Comparison of ENCODE assay signal across 8 mouse cellular contexts in genomic region chr5:76904713-76905404, GRCm38 (mm10). TPM values are rescaled to one million over a fixed set of nuclear protein-coding genes. Genes with fewer than 3 reads are reported as not detected.
A peak's percentile ranks its signal among the peaks of the same experiment; 100 is the strongest.
DNase-seq lines count a peak whose midpoint lies in the region; ATAC-seq and TF ChIP-seq lines count a peak whose summit lies in the region.

No protein-coding gene starts in this region.

- ATAC-seq in lung, embryonic 16.5 days (ENCODE audit: low read depth) = peak; percentile 46; the same call in 1 of the 2 replicates
- no peak for ATAC-seq in heart, postnatal 0 days (ENCODE audit: insufficient read depth, low read depth)
- no peak for ATAC-seq in midbrain, embryonic 12.5 days (ENCODE audit: low FRiP score, low read depth)

- H3K4me3 ChIP-seq in lung, embryonic 16.5 days (ENCODE audit: low read length) = peak overlapping the region; percentile 83
- peak overlapping the region; percentile 79 for H3K4me3 ChIP-seq in heart, postnatal 0 days (ENCODE audit: low read depth, low read length)
- H3K4me3 ChIP-seq in midbrain, embryonic 12.5 days = peak overlapping the region; percentile 67

- peaks cover 2% of the 10 kb centered on the region; the same call in 1 of the 2 replicates for H3K4me1 ChIP-seq in lung, embryonic 16.5 days (replicated peaks; ENCODE audit: control insufficient read depth, insufficient read depth, low read length)
- H3K4me1 ChIP-seq in heart, postnatal 0 days (ENCODE audit: control insufficient read depth, insufficient read depth) = no peaks in the 10 kb centered on the region; the same call in 1 of the 2 replicates
- H3K4me1 ChIP-seq in midbrain, embryonic 12.5 days = peaks cover 5% of the 10 kb centered on the region; the same call in 1 of the 2 replicates

- intact Hi-C loops in gastrocnemius, postnatal 14 days (cut with DNase I; ENCODE audit: low total_unique reads) = no loop called here

- H3K9me3 ChIP-seq in lung, embryonic 16.5 days (ENCODE audit: control insufficient read depth, low read length) = no peaks in the 10 kb centered on the region
- no peaks in the 10 kb centered on the region for H3K9me3 ChIP-seq in heart, postnatal 0 days (replicated peaks; ENCODE audit: control insufficient read depth, low read length)
- no peaks in the 10 kb centered on the region for H3K9me3 ChIP-seq in midbrain, embryonic 12.5 days

- no peak; the same call in 1 of the 2 replicates for TF ChIP-seq EP300 in heart, postnatal 0 days (IDR thresholded peaks at IDR 0.05; ENCODE audit: low read depth)

- no peaks in the 10 kb centered on the region for H3K27me3 ChIP-seq in lung, embryonic 16.5 days (ENCODE audit: control insufficient read depth, insufficient read depth, low read depth, low read length)
- no peaks in the 10 kb centered on the region for H3K27me3 ChIP-seq in heart, postnatal 0 days (ENCODE audit: control insufficient read depth, insufficient read depth, low read length)
- no peaks in the 10 kb centered on the region for H3K27me3 ChIP-seq in midbrain, embryonic 12.5 days

- H3K9ac ChIP-seq in lung, embryonic 16.5 days (ENCODE audit: low read length) = peak overlapping the region; percentile 93
- H3K9ac ChIP-seq in heart, postnatal 0 days (replicated peaks; ENCODE audit: low read depth, low read length) = peak overlapping the region; percentile 87
- H3K9ac ChIP-seq in midbrain, embryonic 12.5 days (replicated peaks) = peak overlapping the region; percentile 74

- H3K36me3 ChIP-seq in lung, embryonic 16.5 days (ENCODE audit: control insufficient read depth, insufficient read depth, low read length) = 0 out of 2 replicates have a peak, but pooled peaks cover 2% of the 10 kb centered on the region
- H3K36me3 ChIP-seq in heart, postnatal 0 days (replicated peaks; ENCODE audit: control insufficient read depth, insufficient read depth, low read length) = 0 out of 2 replicates have a peak, but pooled peaks cover 6% of the 10 kb centered on the region
- no peaks in the 10 kb centered on the region for H3K36me3 ChIP-seq in midbrain, embryonic 12.5 days

- no peak for TF ChIP-seq CTCF in heart, postnatal 0 days (IDR thresholded peaks at IDR 0.05; ENCODE audit: low read depth)

- H3K4me2 ChIP-seq in lung, embryonic 16.5 days (ENCODE audit: low read depth, low read length) = peak overlapping the region; percentile 81
- peak overlapping the region; percentile 93 for H3K4me2 ChIP-seq in heart, postnatal 0 days (ENCODE audit: low read depth, low read length)
- H3K4me2 ChIP-seq in midbrain, embryonic 12.5 days (replicated peaks) = peak overlapping the region; percentile 71

- H3K27ac ChIP-seq in lung, embryonic 16.5 days (ENCODE audit: low read length) = peak overlapping the region; percentile 93
- peak overlapping the region; percentile 96 for H3K27ac ChIP-seq in heart, postnatal 0 days (ENCODE audit: low read depth)
- H3K27ac ChIP-seq in midbrain, embryonic 12.5 days (replicated peaks) = peak overlapping the region; percentile 81

- WGBS in lung, embryonic 16.5 days = under 1% methylated on average over 19 of the region's 19 CpGs
- WGBS in heart, postnatal 0 days = 1% methylated on average over 19 of the region's 19 CpGs
- WGBS in midbrain, embryonic 12.5 days = 1% methylated on average over 19 of the region's 19 CpGs

- DNase-seq in lung, postnatal 36 days = no peak
- DNase-seq in c-Kit-positive CD71-positive TER-119-negative erythroid progenitor cells, embryonic 14.5 days (ENCODE audit: low read depth) = peak; percentile 32
- DNase-seq in heart, postnatal 0 days (ENCODE audit: low spot score) = no peak
- no peak for DNase-seq in ovary, adult 18-20 months (ENCODE audit: low spot score)
- DNase-seq in frontal cortex, postnatal 14 days (ENCODE audit: low spot score in 2 of 2) = no peak
- DNase-seq in gastrocnemius, postnatal 14 days = no peak

RNA-seq across cellular contexts. Expression of gene Aasdh, which starts 0.5 kb away (rescaled TPM):
- polyA plus RNA-seq in lung, embryonic 16.5 days (2015; fragmentation: Nextera tagmentation; extraction: Ambion mirVana) = 18.6 and 21.9 TPM in 2 replicates
- 12.1 and 16.4 TPM in 2 replicates for total RNA-seq in heart, postnatal 0 days (2014; rRNA removed; ENCODE audit: low replicate concordance)
- 8.7 and 9.6 TPM in 2 replicates for polyA plus RNA-seq in heart, postnatal 0 days (2015; fragmentation: Nextera tagmentation; extraction: Ambion mirVana)
- 19.9 TPM in 2 replicates for polyA plus RNA-seq in midbrain, embryonic 12.5 days (2016; fragmentation: Nextera tagmentation; extraction: Ambion mirVana)
- 1 to 10 TPM; 7.9 to 8.4 TPM for total RNA-seq in gastrocnemius, postnatal 14 days (2021)

RNA-seq across cellular contexts. Expression of gene Paics, which starts 46.2 kb away (rescaled TPM):
- 282 and 292 TPM in 2 replicates for polyA plus RNA-seq in lung, embryonic 16.5 days (2015; fragmentation: Nextera tagmentation; extraction: Ambion mirVana)
- 173 and 191 TPM in 2 replicates for total RNA-seq in heart, postnatal 0 days (2014; rRNA removed; ENCODE audit: low replicate concordance)
- polyA plus RNA-seq in heart, postnatal 0 days (2015; fragmentation: Nextera tagmentation; extraction: Ambion mirVana) = 168 and 171 TPM in 2 replicates
- 288 and 297 TPM in 2 replicates for polyA plus RNA-seq in midbrain, embryonic 12.5 days (2016; fragmentation: Nextera tagmentation; extraction: Ambion mirVana)
- total RNA-seq in gastrocnemius, postnatal 14 days (2021) = 100 to 1,000 TPM; 129 to 152 TPM

RNA-seq across cellular contexts. Expression of gene Ppat, which starts 46.5 kb away (rescaled TPM):
- polyA plus RNA-seq in lung, embryonic 16.5 days (2015; fragmentation: Nextera tagmentation; extraction: Ambion mirVana) = 31.5 and 32.7 TPM in 2 replicates
- total RNA-seq in heart, postnatal 0 days (2014; rRNA removed; ENCODE audit: low replicate concordance) = 15.7 and 16.2 TPM in 2 replicates
- polyA plus RNA-seq in heart, postnatal 0 days (2015; fragmentation: Nextera tagmentation; extraction: Ambion mirVana) = 20.2 and 24.2 TPM in 2 replicates
- polyA plus RNA-seq in midbrain, embryonic 12.5 days (2016; fragmentation: Nextera tagmentation; extraction: Ambion mirVana) = 23.7 and 24.3 TPM in 2 replicates
- 10 to 100 TPM; 22.0 to 29.8 TPM for total RNA-seq in gastrocnemius, postnatal 14 days (2021)
